Mouse (Mus musculus): ENCODE measurements around the gene Psmb7. TPM values are rescaled to one million over a fixed set of nuclear protein-coding genes. Genes with fewer than 3 reads are reported as not detected.

Psmb7 gene
- total RNA-seq, 2 experiments from 2014 or later: 224 to 429 TPM

- ATAC-seq (replicated peaks; ENCODE audit: low FRiP score, low TSS enrichment, poor library complexity, severe bottlenecking): no peak
Measured at GRCm38 (mm10) chr2:38607716-38608115, 36.2 kb downstream of the Psmb7 start.

- no peak for ATAC-seq (replicated peaks; ENCODE audit: low FRiP score, low TSS enrichment, poor library complexity, severe bottlenecking)
Measured at GRCm38 (mm10) chr2:38600842-38601241, 43.0 kb downstream of the Psmb7 start.

DNA sequence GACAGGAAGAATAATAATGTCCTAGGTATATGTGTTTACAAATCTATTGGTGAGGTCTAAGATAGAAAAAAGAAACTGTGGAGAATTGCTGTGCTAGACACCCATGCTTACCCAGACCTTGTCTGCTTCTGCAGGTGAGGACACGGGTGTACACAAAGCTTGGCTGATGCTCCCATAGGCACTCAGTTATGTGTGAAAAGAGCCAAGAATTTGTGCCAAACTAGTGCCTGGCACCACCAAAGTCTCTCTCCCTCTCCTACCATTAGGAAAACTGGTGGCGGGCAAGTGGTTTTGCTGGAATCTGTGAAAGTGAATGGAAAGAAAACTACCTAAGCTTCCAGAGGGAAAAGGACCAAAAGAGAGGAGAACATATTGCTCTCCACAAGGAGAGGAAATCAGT is 45.5 kb downstream of the Psmb7 start:
- ATAC-seq (replicated peaks; ENCODE audit: low FRiP score, low TSS enrichment, poor library complexity, severe bottlenecking): no peak

DNA sequence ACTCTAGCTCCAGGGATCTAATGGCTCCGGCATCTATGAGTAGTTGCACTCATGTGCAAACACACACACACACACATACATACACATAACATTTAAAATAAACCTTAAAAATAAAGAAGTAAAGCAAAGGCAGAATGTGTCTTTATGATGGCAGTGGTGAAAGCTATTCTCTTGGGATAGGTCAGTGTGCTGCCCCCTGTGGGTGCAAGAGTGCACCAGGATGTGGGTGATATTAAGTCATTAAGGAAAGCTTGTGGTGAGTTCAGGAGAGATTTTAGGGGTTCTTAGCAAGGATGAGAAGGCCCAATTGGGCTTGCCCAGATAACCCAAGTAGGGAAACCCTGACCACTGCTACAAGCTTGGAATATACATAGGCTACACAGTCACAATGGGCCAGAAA is 46.0 kb downstream of the Psmb7 start:
- no peak for ATAC-seq (replicated peaks; ENCODE audit: low FRiP score, low TSS enrichment, poor library complexity, severe bottlenecking)

DNA sequence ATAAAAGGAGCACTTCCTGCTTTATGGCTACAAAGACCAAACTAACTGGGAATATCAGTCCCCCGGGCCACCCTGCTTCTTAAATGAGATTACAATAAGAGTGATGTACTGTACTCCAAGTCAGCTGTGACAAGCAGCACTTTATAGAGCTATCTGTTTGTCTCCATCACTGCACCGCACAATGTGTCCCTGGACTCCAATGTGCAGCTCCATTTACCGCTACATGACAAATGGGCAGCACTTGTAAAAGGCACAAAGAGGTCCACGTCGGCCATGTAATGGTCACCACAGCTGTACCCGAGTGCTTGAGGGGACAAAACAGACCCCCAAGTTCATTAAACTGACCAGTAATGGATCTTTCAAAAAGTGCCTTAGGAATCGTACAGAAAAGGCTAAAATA is 49.0 kb downstream of the Psmb7 start:
- no peak for ATAC-seq (replicated peaks; ENCODE audit: low FRiP score, low TSS enrichment, poor library complexity, severe bottlenecking)

GRCm38 (mm10) chr2:38591751-38592459 is 52.0 kb downstream of the Psmb7 start:
- no peak for ATAC-seq (replicated peaks; ENCODE audit: low FRiP score, low TSS enrichment, poor library complexity, severe bottlenecking)

DNA sequence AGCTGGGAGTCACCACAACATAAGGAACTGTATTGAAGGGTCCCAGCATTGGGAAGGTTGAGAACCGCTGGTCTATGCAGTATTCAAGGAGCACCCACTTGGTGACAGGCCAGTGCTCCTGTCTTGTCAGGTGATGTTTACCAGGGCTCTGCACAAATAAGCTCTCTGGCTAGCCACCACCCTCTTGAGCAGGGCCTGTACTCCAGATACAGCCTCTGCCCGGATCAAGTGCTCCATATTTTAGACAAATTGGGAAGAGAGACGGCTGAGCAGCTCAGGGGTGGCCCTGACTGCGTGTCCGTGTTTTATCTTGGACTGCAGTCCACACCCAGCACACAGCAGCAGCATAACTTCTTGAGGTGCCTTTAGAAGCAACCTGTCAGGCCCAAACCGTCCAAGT is 57.2 kb downstream of the Psmb7 start:
- no peak for ATAC-seq (replicated peaks; ENCODE audit: low FRiP score, low TSS enrichment, poor library complexity, severe bottlenecking)

GRCm38 (mm10) chr2:38585379-38585736 is 58.5 kb downstream of the Psmb7 start:
- ATAC-seq (replicated peaks; ENCODE audit: low FRiP score, low TSS enrichment, poor library complexity, severe bottlenecking): no peak

DNA sequence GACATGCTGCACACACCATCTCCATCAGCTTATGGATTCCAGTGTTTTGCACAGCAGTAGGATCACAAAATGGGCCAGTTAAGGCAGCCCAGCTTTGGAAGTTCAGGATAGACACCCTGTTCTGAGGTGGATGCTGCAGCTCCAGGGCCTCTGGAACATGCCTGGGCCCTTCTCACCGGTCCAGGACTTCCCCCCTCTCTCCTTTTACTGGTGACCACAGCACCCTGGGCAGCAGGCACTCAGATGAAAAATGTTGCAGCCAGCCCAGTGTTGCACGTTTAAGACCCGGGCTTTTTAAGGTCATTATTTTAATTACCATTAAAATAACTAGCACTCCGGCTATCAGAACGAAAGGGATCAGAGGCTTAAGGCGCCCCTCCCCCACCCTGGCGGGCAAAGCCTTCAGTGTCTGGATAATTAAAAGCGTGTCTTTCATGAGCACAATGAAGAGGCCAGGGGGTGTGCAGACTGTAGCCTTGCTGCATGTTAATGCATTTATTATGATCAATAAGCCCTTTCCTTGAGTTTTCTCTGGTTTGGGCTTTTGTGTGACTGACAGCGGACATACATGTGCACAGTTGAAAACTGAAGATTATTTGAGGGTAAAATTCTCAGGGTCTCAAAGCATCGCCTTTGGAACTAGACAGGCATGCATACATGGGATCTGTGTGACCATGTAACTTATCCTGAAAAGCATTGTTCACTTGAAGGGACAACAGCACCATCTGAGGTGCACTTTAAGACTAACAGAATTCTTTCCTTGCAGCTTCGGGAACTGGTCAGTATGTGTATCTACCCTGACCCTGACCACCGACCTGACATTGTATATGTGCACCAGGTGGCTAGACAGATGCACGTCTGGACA is 59.1 kb downstream of the Psmb7 start:
- ATAC-seq (replicated peaks; ENCODE audit: low FRiP score, low TSS enrichment, poor library complexity, severe bottlenecking): no peak

GRCm38 (mm10) chr2:38583982-38584381 is 59.9 kb downstream of the Psmb7 start:
- ATAC-seq (replicated peaks; ENCODE audit: low FRiP score, low TSS enrichment, poor library complexity, severe bottlenecking): no peak

GRCm38 (mm10) chr2:38579528-38579927 is 64.4 kb downstream of the Psmb7 start:
- ATAC-seq (replicated peaks; ENCODE audit: low FRiP score, low TSS enrichment, poor library complexity, severe bottlenecking): no peak

GRCm38 (mm10) chr2:38578602-38579521 is 65.0 kb downstream of the Psmb7 start:
- ATAC-seq (replicated peaks; ENCODE audit: low FRiP score, low TSS enrichment, poor library complexity, severe bottlenecking): no peak

- no peak for ATAC-seq (replicated peaks; ENCODE audit: low FRiP score, low TSS enrichment, poor library complexity, severe bottlenecking)
Measured at GRCm38 (mm10) chr2:38574697-38575096, 69.2 kb downstream of the Psmb7 start.

- ATAC-seq (replicated peaks; ENCODE audit: low FRiP score, low TSS enrichment, poor library complexity, severe bottlenecking): no peak
Measured at GRCm38 (mm10) chr2:38571971-38572601, 71.8 kb downstream of the Psmb7 start.

DNA sequence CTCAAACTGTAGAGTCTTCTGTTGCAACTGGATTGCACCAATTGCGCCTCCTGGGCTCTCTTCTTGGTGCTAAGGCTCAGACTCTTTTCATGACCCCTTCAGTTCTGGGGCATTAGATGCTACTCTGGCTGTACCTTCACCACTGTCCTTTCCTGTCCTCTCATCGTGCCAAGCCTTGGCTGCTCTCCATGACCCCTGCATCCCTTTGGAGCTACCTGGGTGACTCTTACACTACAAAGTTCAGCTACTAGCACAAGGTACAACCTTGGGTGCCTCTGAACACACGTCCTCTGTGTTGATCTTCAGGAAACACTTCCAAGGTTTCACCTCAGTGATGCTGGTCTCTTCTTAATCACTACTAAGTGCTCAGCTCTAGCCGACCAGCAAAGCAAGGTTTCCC is 81.3 kb downstream of the Psmb7 start:
- no peak for ATAC-seq (replicated peaks; ENCODE audit: low FRiP score, low TSS enrichment, poor library complexity, severe bottlenecking)

- no peak for ATAC-seq (replicated peaks; ENCODE audit: low FRiP score, low TSS enrichment, poor library complexity, severe bottlenecking)
Measured at GRCm38 (mm10) chr2:38560296-38561227, 83.3 kb downstream of the Psmb7 start.

GRCm38 (mm10) chr2:38556721-38557120 is 87.2 kb downstream of the Psmb7 start:
- no peak for ATAC-seq (replicated peaks; ENCODE audit: low FRiP score, low TSS enrichment, poor library complexity, severe bottlenecking)

DNA sequence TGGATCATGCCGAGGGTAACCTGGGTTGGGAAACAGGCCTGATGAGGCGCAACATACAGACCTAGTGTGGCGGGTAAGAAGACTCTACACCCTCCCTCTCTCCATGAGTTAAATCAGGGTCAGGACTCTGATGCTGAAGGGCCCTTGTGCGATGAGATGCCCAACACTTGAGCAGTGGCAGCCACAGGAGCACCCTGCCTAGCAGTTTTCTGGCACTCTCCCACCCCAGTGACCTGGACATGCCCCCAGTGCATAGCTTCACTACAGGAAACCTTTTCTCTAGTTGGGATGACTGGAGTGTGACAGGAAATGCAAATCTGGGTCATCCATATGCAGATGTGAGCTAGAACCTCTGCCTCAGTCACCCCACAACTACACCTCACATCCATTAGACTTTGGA is 88.2 kb downstream of the Psmb7 start:
- no peak for ATAC-seq (replicated peaks; ENCODE audit: low FRiP score, low TSS enrichment, poor library complexity, severe bottlenecking)

Measured in megakaryocyte-erythroid progenitor cell, adult 5-6 weeks (primary cell).